In the genomic region with DNA sequence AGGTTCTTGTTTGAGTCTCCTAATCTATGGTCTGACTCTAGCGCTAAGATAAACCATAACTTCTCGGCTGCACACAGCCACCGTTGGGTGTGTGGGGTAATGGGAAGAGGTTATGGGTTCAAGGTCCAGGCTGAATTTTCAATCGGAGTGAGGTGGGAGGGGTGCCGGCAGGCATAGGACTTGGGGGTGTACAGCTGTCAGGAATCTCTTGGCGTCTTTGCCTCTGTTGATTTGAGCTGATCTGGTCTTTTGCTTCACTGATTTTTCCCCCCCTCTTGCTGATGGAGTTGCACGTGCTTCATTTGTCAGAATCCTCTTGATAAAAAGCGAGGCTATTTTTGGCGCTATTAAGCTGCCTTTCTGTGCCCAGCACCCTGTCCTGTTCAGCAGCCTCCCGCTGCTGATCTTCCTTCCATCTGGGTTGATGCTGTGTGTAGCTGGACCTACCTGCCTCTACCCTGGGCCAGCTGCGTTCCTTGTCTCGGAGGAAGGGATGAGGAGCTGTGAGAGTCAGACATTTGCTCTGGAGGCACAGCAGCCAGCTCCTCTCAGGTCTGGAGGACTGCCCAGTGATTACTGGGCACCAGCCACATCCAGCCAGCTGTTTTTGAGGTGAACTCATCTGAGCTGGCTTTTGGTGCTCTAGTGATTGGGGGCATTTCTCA, we compare ENCODE assay signal across 9 mouse cellular contexts. TPM values are rescaled to one million over a fixed set of nuclear protein-coding genes. Genes with fewer than 3 reads are reported as not detected.
DNase-seq lines count a peak whose midpoint lies in the region; ATAC-seq and TF ChIP-seq lines count a peak whose summit lies in the region.
"Had no signal": no experiment of that assay in that cellular context is flagged by ENCODE, and none has a peak within 500 bp of the region (broad histone marks: within the 10 kb centered on the region; RNA-seq: fewer than 3 reads in every experiment).

No protein-coding gene starts in this region.

- peak overlapping the region; percentile 93; the same call in 1 of the 2 replicates for H3K4me3 ChIP-seq in lung, postnatal 0 days (ENCODE audit: low read depth, low read length)
- H3K4me3 ChIP-seq in forebrain, embryonic 15.5 days = peak overlapping the region; percentile 98
- peak overlapping the region; percentile 88; the same call in 1 of the 2 replicates for H3K4me3 ChIP-seq in kidney, embryonic 16.5 days (ENCODE audit: low read length)
- H3K4me3 ChIP-seq in neural tube, embryonic 13.5 days = peak overlapping the region; percentile 88

- peak overlapping the region; percentile 90 for H3K4me2 ChIP-seq in lung, postnatal 0 days (replicated peaks; ENCODE audit: low read depth, low read length)
- peak overlapping the region; percentile 66 for H3K4me2 ChIP-seq in forebrain, embryonic 15.5 days (replicated peaks)
- H3K4me2 ChIP-seq in kidney, embryonic 16.5 days (replicated peaks; ENCODE audit: low read depth, low read length) = peak overlapping the region; percentile 92
- H3K4me2 ChIP-seq in neural tube, embryonic 13.5 days = peak overlapping the region; percentile 84

- 0 out of 2 replicates have a peak overlapping the region, but pooled peaks have one; percentile 21 for H3K27ac ChIP-seq in lung, postnatal 0 days (ENCODE audit: low read length)
- 0 out of 2 replicates have a peak overlapping the region, but pooled peaks have one; percentile 24 for H3K27ac ChIP-seq in forebrain, embryonic 15.5 days (replicated peaks)
- no peak overlapping the region for H3K27ac ChIP-seq in kidney, embryonic 16.5 days (ENCODE audit: low read length)
- H3K27ac ChIP-seq in neural tube, embryonic 13.5 days (replicated peaks) = no peak overlapping the region
- H3K27ac ChIP-seq: macrophage had no signal

- H3K36me3 ChIP-seq in lung, postnatal 0 days (ENCODE audit: insufficient read depth, low read length) = no peaks in the 10 kb centered on the region
- H3K36me3 ChIP-seq in forebrain, embryonic 15.5 days = no peaks in the 10 kb centered on the region
- H3K36me3 ChIP-seq in kidney, embryonic 16.5 days (ENCODE audit: insufficient read depth, low read length) = 0 out of 2 replicates have a peak, but pooled peaks cover 3% of the 10 kb centered on the region
- H3K36me3 ChIP-seq in neural tube, embryonic 13.5 days = 0 out of 2 replicates have a peak, but pooled peaks cover 5% of the 10 kb centered on the region

- H3K9me3 ChIP-seq in lung, postnatal 0 days (ENCODE audit: low read length) = no peaks in the 10 kb centered on the region
- no peaks in the 10 kb centered on the region for H3K9me3 ChIP-seq in forebrain, embryonic 15.5 days
- no peaks in the 10 kb centered on the region for H3K9me3 ChIP-seq in kidney, embryonic 16.5 days (ENCODE audit: low read length)
- H3K9me3 ChIP-seq in neural tube, embryonic 13.5 days = no peaks in the 10 kb centered on the region

- H3K27me3 ChIP-seq in lung, postnatal 0 days (replicated peaks; ENCODE audit: insufficient read depth, low read length) = no peaks in the 10 kb centered on the region
- no peaks in the 10 kb centered on the region for H3K27me3 ChIP-seq in forebrain, embryonic 15.5 days
- H3K27me3 ChIP-seq in kidney, embryonic 16.5 days (ENCODE audit: insufficient read depth, low read length) = no peaks in the 10 kb centered on the region
- no peaks in the 10 kb centered on the region for H3K27me3 ChIP-seq in neural tube, embryonic 13.5 days

- H3K4me1 ChIP-seq in lung, postnatal 0 days (ENCODE audit: insufficient read depth, low read depth, low read length) = peaks cover 17% of the 10 kb centered on the region; the same call in 1 of the 2 replicates
- H3K4me1 ChIP-seq in forebrain, embryonic 15.5 days = peaks cover 84% of the 10 kb centered on the region
- peaks cover 49% of the 10 kb centered on the region for H3K4me1 ChIP-seq in kidney, embryonic 16.5 days (ENCODE audit: insufficient read depth, low read length)
- peaks cover 83% of the 10 kb centered on the region for H3K4me1 ChIP-seq in neural tube, embryonic 13.5 days (replicated peaks)

- H3K9ac ChIP-seq in lung, postnatal 0 days (replicated peaks; ENCODE audit: low read depth) = peak overlapping the region; percentile 32; the same call in 1 of the 2 replicates
- H3K9ac ChIP-seq in forebrain, embryonic 15.5 days (replicated peaks) = peak overlapping the region; percentile 89
- no peak overlapping the region for H3K9ac ChIP-seq in kidney, embryonic 16.5 days (replicated peaks; ENCODE audit: low read length)
- H3K9ac ChIP-seq in neural tube, embryonic 13.5 days = peak overlapping the region; percentile 94

- no peak for DNase-seq in lung, postnatal 0 days (ENCODE audit: low spot score)
- DNase-seq in lung, postnatal 25 days (ENCODE audit: low spot score) = no peak
- DNase-seq in urinary bladder, postnatal 10 days (ENCODE audit: low spot score) = no peak
- DNase-seq in frontal cortex, postnatal 36 days (ENCODE audit: low spot score in 2 of 2) = no peak
- no peak for DNase-seq in thymus, postnatal 25 days

- no peak for ATAC-seq in lung, postnatal 0 days
- no peak for ATAC-seq in forebrain, embryonic 15.5 days (replicated peaks)
- ATAC-seq in kidney, embryonic 16.5 days (ENCODE audit: low FRiP score, low TSS enrichment) = no peak
- no peak for ATAC-seq in neural tube, embryonic 13.5 days (ENCODE audit: low read depth)

- WGBS in lung, postnatal 0 days = 30% methylated on average over 12 of the region's 12 CpGs
- 42% methylated on average over 12 of the region's 12 CpGs for WGBS in forebrain, embryonic 15.5 days
- WGBS in kidney, embryonic 16.5 days = 50% methylated on average over 12 of the region's 12 CpGs
- WGBS in neural tube, embryonic 13.5 days = 61% methylated on average over 12 of the region's 12 CpGs

- TF ChIP-seq EP300 in lung, postnatal 0 days (IDR thresholded peaks at IDR 0.05) = no peak

- TF ChIP-seq CTCF in lung, postnatal 0 days (IDR thresholded peaks at IDR 0.05) = no peak

RNA-seq across cellular contexts. Expression of a gene that starts 3.0 kb away (rescaled TPM):
- 16.5 and 20.2 TPM in 2 replicates for polyA plus RNA-seq in lung, postnatal 0 days (2015; fragmentation: Nextera tagmentation; extraction: Ambion mirVana)
- 15.7 and 16.3 TPM in 2 replicates for polyA plus RNA-seq in forebrain, embryonic 15.5 days (2015; fragmentation: Nextera tagmentation; extraction: Ambion mirVana)
- polyA plus RNA-seq in kidney, embryonic 16.5 days (2015; fragmentation: Nextera tagmentation; extraction: Ambion mirVana) = 6.8 and 8.4 TPM in 2 replicates
- polyA plus RNA-seq in neural tube, embryonic 13.5 days (2015; fragmentation: Nextera tagmentation; extraction: Ambion mirVana) = 14.5 and 16.8 TPM in 2 replicates

RNA-seq across cellular contexts. Expression of a gene that starts 26.6 kb away (rescaled TPM):
- 4.7 and 6.1 TPM in 2 replicates for polyA plus RNA-seq in lung, postnatal 0 days (2015; fragmentation: Nextera tagmentation; extraction: Ambion mirVana)
- polyA plus RNA-seq in forebrain, embryonic 15.5 days (2015; fragmentation: Nextera tagmentation; extraction: Ambion mirVana) = 13.3 and 13.7 TPM in 2 replicates
- polyA plus RNA-seq in kidney, embryonic 16.5 days (2015; fragmentation: Nextera tagmentation; extraction: Ambion mirVana) = 10.9 and 12.9 TPM in 2 replicates
- 12.3 TPM in 2 replicates for polyA plus RNA-seq in neural tube, embryonic 13.5 days (2015; fragmentation: Nextera tagmentation; extraction: Ambion mirVana)

RNA-seq across cellular contexts. Expression of a gene that starts 31.0 kb away (rescaled TPM):
- 8.8 and 8.9 TPM in 2 replicates for polyA plus RNA-seq in lung, postnatal 0 days (2015; fragmentation: Nextera tagmentation; extraction: Ambion mirVana)
- 0.23 and 0.76 TPM in 2 replicates for polyA plus RNA-seq in forebrain, embryonic 15.5 days (2015; fragmentation: Nextera tagmentation; extraction: Ambion mirVana)
- not detected in 2 replicates for polyA plus RNA-seq in kidney, embryonic 16.5 days (2015; fragmentation: Nextera tagmentation; extraction: Ambion mirVana)
- polyA plus RNA-seq in neural tube, embryonic 13.5 days (2015; fragmentation: Nextera tagmentation; extraction: Ambion mirVana) = 0.35 TPM in 1 of 2 replicates, not detected in the other
- polyA plus RNA-seq: macrophage had no signal

Comparison
In these comparisons a context has a peak if more than half of its experiments do, and no peak if none do; other contexts are left out.
1. H3K27ac ChIP-seq: peak in lung, postnatal 0 days (single experiment) and forebrain, embryonic 15.5 days (single experiment); none in kidney, embryonic 16.5 days (single experiment) and neural tube, embryonic 13.5 days (single experiment).
2. Peak in every context shown above with its lines, with median percentiles within 50 percentile points of each other: H3K4me2 ChIP-seq and H3K4me3 ChIP-seq.